Mouse (Mus musculus): ENCODE results near the gene Grb14.

Grb14 gene

DNA sequence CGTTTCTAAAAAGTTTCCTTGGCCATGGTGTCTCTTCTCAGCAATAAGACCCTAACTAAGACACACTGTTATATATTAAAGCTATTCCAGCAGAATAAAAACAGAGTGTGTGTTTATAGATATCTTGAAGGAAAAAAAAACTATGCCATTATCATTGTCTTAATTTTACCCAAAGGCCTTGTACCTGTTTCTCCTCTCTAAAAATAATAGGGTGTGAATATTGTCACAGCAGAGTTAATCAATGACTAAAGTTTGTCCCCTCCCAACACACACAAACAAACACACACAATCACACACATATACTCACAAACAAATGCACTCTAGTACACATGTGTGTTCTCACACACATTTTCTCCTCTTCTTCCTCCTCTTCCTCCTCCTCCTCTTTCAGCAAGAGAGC, at the start of gene Grb14:
Grb14 (minus strand) TSS at position 101 of the 400 bp plus-strand sequence.
- DNase-seq (ENCODE audit: low spot score in 2 of 2) = no peak

- DNase-seq (ENCODE audit: low spot score in 2 of 2) = no peak
Measured at GRCm38 (mm10) chr2:65072205-65072604, 47.4 kb upstream of the Grb14 start.

DNA sequence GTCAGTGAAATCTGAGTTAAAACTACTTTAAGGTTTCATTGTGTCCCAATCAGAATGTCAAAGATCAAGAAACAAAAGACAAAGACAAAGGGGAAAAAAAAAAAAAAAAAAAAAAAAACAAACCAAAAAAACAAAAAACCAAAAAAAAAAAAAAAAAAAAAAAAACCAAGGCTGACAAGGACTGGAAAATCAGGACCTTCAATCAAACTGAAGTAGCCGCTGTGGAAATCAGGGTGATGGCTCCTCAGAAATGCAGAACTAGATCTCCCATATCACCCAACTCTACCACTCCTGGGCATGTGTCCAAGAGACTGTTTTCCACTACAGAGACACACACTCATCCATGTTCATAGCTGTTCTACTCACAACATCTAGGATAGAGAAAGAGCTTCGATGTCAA, 29.0 kb upstream of the Grb14 start:
- no peak for DNase-seq (ENCODE audit: low spot score in 2 of 2)

- DNase-seq (ENCODE audit: low spot score in 2 of 2) = no peak
Measured at GRCm38 (mm10) chr2:65052191-65053012, 27.6 kb upstream of the Grb14 start.

- no peak for DNase-seq (ENCODE audit: low spot score in 2 of 2)
Measured at GRCm38 (mm10) chr2:65050776-65051175, 26.0 kb upstream of the Grb14 start.

- DNase-seq (ENCODE audit: low spot score in 2 of 2) = no peak
Measured at GRCm38 (mm10) chr2:65048234-65049017, 23.6 kb upstream of the Grb14 start.

GRCm38 (mm10) chr2:65038164-65038563, 13.4 kb upstream of the Grb14 start:
- no peak for DNase-seq (ENCODE audit: low spot score in 2 of 2)

DNA sequence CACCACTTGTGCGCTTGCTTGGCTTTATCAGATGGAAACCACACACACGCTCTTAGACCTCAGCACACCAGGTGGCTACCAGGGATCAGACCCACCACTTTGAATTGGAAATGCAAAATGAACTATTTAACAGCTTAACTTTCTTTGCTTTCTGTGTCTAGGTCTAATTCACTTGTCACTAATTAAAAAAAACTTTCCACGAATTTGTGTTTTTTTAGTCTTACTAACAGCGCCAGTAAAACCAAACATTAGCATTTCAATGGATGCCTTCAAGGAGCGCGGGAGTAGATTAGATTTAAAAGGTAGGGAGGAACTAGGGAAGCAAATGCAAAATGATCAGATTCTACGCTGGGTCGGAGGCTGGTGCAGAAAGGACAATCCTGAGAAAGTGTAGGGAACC, 12.8 kb upstream of the Grb14 start:
- DNase-seq (ENCODE audit: low spot score in 2 of 2) = no peak

GRCm38 (mm10) chr2:65022363-65023240, 2.2 kb downstream of the Grb14 start:
- peak; percentile 30 to 66 for DNase-seq (ENCODE audit: low spot score in 2 of 2)

DNA sequence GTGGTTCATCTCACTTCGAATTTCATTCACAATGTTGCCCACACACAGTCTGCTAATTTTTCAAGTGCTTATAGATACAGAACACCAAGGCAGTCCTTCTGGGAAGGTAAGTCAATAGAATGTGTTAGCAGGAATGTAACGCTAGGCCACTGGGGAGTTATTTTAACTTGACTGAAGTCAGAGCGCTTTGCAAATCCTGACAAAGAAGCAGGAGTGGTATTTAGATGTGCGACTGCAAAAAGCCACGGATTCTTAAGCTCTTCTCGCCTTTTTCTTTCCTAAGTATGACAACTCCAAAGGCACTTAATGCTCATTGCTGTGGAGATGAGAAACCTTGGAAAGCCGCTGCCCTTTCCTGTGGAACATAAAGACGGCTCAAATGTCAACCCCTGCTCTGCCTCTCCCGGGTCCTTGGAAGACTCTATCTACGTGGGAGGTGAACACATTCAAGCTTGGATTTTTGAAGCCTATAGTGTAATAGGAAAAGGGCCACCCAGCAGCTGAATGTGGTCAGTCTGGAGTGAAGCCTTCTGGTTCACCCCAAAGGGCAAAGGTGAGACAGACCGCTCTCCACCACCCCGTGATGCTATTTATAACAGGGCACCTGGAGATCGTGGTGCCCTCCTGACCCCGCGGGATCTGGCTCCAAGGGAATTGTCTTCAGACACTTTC, 3.0 kb downstream of the Grb14 start:
- DNase-seq (ENCODE audit: low spot score in 2 of 2) = no peak

DNA sequence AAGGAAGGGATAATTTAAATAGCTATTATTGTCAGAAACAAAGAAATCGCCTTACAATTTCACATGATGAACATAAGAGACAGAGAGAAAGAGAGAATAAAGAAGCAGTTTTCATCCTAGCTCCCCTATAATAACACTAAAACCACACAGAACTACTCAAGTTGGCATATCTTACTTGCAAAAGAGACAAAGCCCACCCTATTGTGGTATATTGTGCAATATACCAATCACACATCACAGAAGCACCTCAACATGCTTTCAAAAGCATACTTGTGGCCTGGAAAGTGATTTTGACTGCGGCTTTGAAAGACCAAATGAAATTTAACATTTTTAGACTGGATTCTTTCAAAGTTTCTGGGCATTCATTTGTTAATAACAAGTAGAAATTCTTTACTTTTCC, 7.4 kb downstream of the Grb14 start:
- no peak for DNase-seq (ENCODE audit: low spot score in 2 of 2)

GRCm38 (mm10) chr2:65014552-65014951, 10.2 kb downstream of the Grb14 start:
- no peak for DNase-seq (ENCODE audit: low spot score in 2 of 2)

DNA sequence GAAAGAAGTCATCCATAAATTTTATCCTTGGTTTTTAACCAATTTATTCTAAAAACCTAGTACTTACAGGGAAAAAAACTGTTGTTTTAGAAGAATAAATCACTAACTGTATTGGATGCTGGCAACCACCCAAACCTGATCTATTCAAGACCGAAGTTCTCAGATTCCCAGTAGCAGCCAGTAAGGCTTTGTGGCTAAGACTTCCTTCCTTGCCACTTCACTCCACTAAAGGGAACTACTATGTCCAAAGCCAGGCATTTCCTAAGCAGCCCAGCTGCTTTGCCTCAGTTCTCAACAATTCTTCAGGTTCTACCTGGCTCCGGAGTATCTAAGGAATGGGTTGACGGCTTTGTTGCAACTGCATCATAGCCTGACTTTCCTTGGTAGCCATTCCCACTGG, 14.7 kb downstream of the Grb14 start:
- no peak for DNase-seq (ENCODE audit: low spot score in 2 of 2)

GRCm38 (mm10) chr2:65007396-65007795, 17.4 kb downstream of the Grb14 start:
- DNase-seq (ENCODE audit: low spot score in 2 of 2) = no peak

DNA sequence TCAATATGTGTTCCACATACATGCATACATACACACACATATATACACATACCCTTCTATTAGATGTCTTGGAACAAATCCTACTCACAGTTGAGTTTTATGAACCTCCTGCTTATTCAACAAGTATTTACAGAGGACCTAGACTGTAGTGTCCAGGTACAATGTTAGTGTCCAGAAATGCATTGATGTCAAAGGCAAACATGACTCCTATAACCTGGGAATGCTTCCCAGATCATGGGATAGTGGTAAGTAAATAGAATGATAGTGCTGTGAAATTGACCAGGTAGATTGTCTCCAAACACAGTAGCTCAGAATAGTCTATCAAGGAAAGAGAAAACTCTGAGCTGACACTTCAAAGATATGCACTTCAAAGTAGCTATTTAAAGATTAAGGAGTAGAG, 19.7 kb downstream of the Grb14 start:
- DNase-seq (ENCODE audit: low spot score in 2 of 2) = no peak

DNA sequence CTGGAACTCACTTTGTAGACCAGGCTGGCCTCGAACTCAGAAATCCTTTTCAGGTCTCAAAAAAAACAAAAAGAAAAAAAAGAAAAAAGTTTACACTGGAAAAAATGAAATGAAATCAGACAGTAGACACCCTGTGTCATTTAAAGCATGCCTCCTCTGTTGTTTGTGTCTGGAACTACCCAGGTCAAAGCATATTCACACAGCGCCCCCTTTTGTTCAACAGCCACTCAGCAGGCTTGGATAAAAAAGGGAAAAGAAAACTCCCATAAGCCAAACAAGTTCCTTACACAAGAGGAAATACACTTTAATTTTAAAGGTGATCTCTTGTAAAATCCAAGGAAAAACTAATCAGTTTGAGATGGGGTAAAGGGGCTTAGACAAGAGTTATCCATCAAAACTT, 21.4 kb downstream of the Grb14 start:
- no peak for DNase-seq (ENCODE audit: low spot score in 2 of 2)

GRCm38 (mm10) chr2:65002631-65003030, 22.2 kb downstream of the Grb14 start:
- no peak for DNase-seq (ENCODE audit: low spot score in 2 of 2)

DNA sequence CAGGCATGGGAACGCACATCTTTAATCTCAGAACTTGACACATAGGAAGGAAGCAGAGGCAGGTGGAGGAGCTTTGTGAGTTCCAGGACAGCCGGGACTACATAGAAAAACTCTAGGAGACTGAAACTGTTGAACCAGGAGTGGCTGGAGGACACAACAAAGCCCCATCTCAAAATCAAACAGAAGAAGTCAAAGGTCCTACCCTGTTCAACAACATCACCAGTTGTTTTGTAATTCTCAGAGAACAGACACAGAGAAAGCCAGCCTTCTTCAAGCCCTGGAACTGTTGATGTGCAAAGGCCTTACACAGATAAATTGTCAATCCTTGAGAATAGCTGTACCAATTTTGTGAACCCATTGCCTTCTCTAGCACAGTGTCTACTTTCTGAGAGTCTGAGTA, 29.7 kb downstream of the Grb14 start:
- no peak for DNase-seq (ENCODE audit: low spot score in 2 of 2)

DNA sequence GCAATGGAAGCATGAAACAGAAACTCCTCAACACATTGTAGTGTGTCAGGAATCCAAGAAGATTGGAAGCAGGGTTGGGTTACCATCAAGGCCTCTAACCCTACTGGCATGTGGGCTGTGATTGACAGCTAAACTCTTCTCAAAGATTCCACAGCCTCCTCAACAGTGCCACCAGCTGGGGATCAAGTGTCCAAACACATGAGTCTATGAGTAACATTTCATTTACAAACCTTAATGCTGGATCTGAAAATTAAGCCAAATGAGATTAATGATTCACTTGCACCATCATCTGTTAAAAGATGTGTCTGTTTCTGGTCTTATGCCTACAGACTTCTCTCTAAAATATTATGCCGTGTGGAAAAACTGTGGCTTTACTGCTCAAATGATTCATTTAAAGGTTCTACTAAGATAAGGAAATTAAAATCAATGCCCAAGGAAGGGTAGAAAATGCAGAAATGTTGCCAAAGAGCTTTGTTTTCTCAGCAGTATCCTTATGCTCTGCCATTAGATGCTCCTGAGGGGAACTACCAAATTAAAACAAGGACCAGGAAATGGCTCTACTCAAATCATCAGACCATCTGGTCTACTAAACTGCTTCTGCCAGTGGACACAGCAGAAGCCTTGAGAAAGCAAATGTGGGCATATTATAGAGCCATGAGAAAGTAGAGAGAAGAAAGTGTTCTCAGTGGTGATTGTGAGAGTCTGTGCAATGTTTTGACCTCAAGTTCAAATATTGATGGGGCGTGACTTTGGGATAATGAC, 35.2 kb downstream of the Grb14 start:
- no peak for DNase-seq (ENCODE audit: low spot score in 2 of 2)

- DNase-seq (ENCODE audit: low spot score in 2 of 2) = no peak
Measured at GRCm38 (mm10) chr2:64987782-64988181, 37.0 kb downstream of the Grb14 start.

GRCm38 (mm10) chr2:64975546-64975945, 49.2 kb downstream of the Grb14 start:
- DNase-seq (ENCODE audit: low spot score in 2 of 2) = no peak

All from cerebellum, postnatal 4 days (tissue).